Mouse (Mus musculus) kidney, embryonic 14.5 days (tissue): Measurements from ENCODE around the gene Stx16. TPM values are rescaled to one million over a fixed set of nuclear protein-coding genes. Genes with fewer than 3 reads are reported as not detected.

Experiments
- ATAC-seq: fragments of 200-750 bp; cut with Nextera tagmentation; 2 replicates; pipeline ENCODE4 v1.8.0; 2017; ENCODE audit warnings: moderate number of reproducible peaks, mild to moderate bottlenecking, moderate TSS enrichment, moderate library complexity; ENCODE audit not compliant: low FRiP score, low TSS enrichment
- H3K27ac ChIP-seq: fragments of 300-500 bp; sonication (generic); 2 replicates; pipeline ENCODE4 v1.5.1; 2014; ENCODE audit warnings: low read depth, mild to moderate bottlenecking, low read length, moderate library complexity, mixed read lengths
- H3K27me3 ChIP-seq: fragments of 300-500 bp; sonication (generic); 2 replicates; pipeline ENCODE4 v1.6.1; 2014; ENCODE audit warnings: mild to moderate bottlenecking, low read length; ENCODE audit not compliant: control insufficient read depth, insufficient read depth
- H3K36me3 ChIP-seq: fragments of 300-500 bp; sonication (generic); 2 replicates; pipeline ENCODE4 v1.6.1; 2014; ENCODE audit warnings: low read length, mixed read lengths; ENCODE audit not compliant: control insufficient read depth, insufficient read depth
- H3K4me1 ChIP-seq: fragments of 300-500 bp; sonication (generic); 2 replicates; pipeline ENCODE4 v1.6.1; 2014; ENCODE audit warnings: low read length, mixed read lengths; ENCODE audit not compliant: control insufficient read depth, insufficient read depth
- H3K4me2 ChIP-seq: fragments of 300-500 bp; sonication (generic); replicated peaks from 2 replicates; pipeline ENCODE4 v1.6.1; 2014; ENCODE audit warnings: low read depth, mild to moderate bottlenecking, low read length
- H3K4me3 ChIP-seq: fragments of 300-500 bp; sonication (generic); 2 replicates; pipeline ENCODE4 v1.5.1; 2014; ENCODE audit warnings: mild to moderate bottlenecking, low read length
- H3K9ac ChIP-seq: fragments of 300-500 bp; sonication (generic); 2 replicates; pipeline ENCODE4 v1.6.1; 2014; ENCODE audit warnings: low read depth, mild to moderate bottlenecking, low read length, moderate library complexity
- H3K9me3 ChIP-seq: fragments of 300-500 bp; sonication (generic); 2 replicates; pipeline ENCODE4 v1.6.1; 2016; ENCODE audit warnings: low read length; ENCODE audit not compliant: control insufficient read depth
- WGBS: fragments of 180-500 bp; shearing (Covaris S2); extraction: QIAGEN DNeasy Blood & Tissue Kit; methylation state at CpG from one replicate; pipeline ENCODE4 v1.1.7; 2014; 5-methylcytosine and 5-hydroxymethylcytosine counted together
- polyA plus RNA-seq: library from polyadenylated mRNA; unstranded; fragments of >200 nt; fragmentation: Nextera tagmentation; extraction: Ambion mirVana; gene quantifications from 2 replicates; pipeline ENCODE4 v1.2.1, GENCODE M21; 2014

The Stx16 gene
- polyA plus RNA-seq, 1 experiment from 2014 or later: 9.0 TPM

GRCm38 (mm10) chr2:174082380-174082918, 6.3 kb downstream of the Stx16 start:
- no peak overlapping the region for H3K4me2 ChIP-seq
- peaks cover 20% of the 10 kb centered on the region for H3K4me1 ChIP-seq
- no peak overlapping the region for H3K4me3 ChIP-seq
- H3K9me3 ChIP-seq: no peaks in the 10 kb centered on the region
- H3K27me3 ChIP-seq: no peaks in the 10 kb centered on the region
- H3K36me3 ChIP-seq: peaks cover 2% of the 10 kb centered on the region; the same call in 1 of the 2 replicates
- WGBS: 58% methylated on average over 3 of the region's 3 CpGs
- ATAC-seq: no peak; the same call in 1 of the 2 replicates
- H3K27ac ChIP-seq: no peak overlapping the region
- no peak overlapping the region for H3K9ac ChIP-seq

- Histone ChIP-seq H3K27me3 (no peaks in the 10 kb centered on the region), H3K9ac (no peak overlapping the region), H3K27ac (no peak overlapping the region), H3K4me3 (no peak overlapping the region), H3K36me3 (peaks cover 37% of the 10 kb centered on the region), H3K9me3 (no peaks in the 10 kb centered on the region), H3K4me1 (no peaks in the 10 kb centered on the region), H3K4me2 (no peak overlapping the region)
- no peak for ATAC-seq
- WGBS: 98% methylated on average over 3 of the region's 3 CpGs
These were observed 19.0 kb downstream of the Stx16 start for GRCm38 (mm10) chr2:174095086-174095485.

GRCm38 (mm10) chr2:174102399-174102798, 26.3 kb downstream of the Stx16 start:
- 48% methylated on average over 7 of the region's 7 CpGs for WGBS

GRCm38 (mm10) chr2:174103527-174103926, 27.4 kb downstream of the Stx16 start:
- H3K4me2 ChIP-seq: no peak overlapping the region
- WGBS: 74% methylated on average over 4 of the region's 4 CpGs
- H3K27ac ChIP-seq: no peak overlapping the region
- no peak for ATAC-seq
- peaks cover 12% of the 10 kb centered on the region; the same call in 1 of the 2 replicates for H3K36me3 ChIP-seq
- H3K4me1 ChIP-seq: no peaks in the 10 kb centered on the region
- no peaks in the 10 kb centered on the region for H3K27me3 ChIP-seq
- H3K9ac ChIP-seq: no peak overlapping the region
- H3K4me3 ChIP-seq: no peak overlapping the region
- no peaks in the 10 kb centered on the region for H3K9me3 ChIP-seq

More at GRCm38 (mm10) chr2:174102399-174102798, 26.3 kb downstream of the Stx16 start:
- Histone ChIP-seq H3K9me3 (no peaks in the 10 kb centered on the region), H3K4me1 (no peaks in the 10 kb centered on the region), H3K9ac (no peak overlapping the region), H3K4me2 (no peak overlapping the region), H3K36me3 (peaks cover 14% of the 10 kb centered on the region; the same call in 1 of the 2 replicates), H3K4me3 (no peak overlapping the region), H3K27me3 (no peaks in the 10 kb centered on the region), H3K27ac (no peak overlapping the region)
- peak; percentile 55; the same call in 1 of the 2 replicates for ATAC-seq

DNA sequence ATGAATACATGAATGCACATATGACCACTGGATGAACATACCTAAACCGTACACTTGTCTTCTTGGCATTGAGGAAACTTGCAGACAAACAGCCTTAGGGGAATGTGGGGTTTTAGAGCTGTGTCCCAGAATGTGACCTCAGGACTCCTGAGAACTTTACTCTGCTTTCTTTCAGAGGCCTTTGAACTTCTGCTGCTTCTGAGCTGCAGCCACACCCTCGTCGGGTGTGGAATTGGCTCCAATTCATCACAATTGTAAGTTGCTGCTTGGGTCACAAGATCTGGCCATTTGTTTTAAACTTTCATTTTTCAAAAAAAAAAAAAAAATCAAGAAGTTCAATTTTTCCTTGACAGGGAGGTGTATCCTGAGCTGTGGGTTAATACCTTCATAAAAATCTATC, 31.3 kb downstream of the Stx16 start:
- Histone ChIP-seq H3K9me3 (no peaks in the 10 kb centered on the region), H3K4me1 (peaks cover 16% of the 10 kb centered on the region), H3K36me3 (no peaks in the 10 kb centered on the region), H3K4me2 (no peak overlapping the region), H3K27me3 (no peaks in the 10 kb centered on the region), H3K4me3 (no peak overlapping the region), H3K9ac (no peak overlapping the region), H3K27ac (no peak overlapping the region)
- WGBS: 67% methylated on average over 3 of the region's 3 CpGs
- ATAC-seq: no peak

DNA sequence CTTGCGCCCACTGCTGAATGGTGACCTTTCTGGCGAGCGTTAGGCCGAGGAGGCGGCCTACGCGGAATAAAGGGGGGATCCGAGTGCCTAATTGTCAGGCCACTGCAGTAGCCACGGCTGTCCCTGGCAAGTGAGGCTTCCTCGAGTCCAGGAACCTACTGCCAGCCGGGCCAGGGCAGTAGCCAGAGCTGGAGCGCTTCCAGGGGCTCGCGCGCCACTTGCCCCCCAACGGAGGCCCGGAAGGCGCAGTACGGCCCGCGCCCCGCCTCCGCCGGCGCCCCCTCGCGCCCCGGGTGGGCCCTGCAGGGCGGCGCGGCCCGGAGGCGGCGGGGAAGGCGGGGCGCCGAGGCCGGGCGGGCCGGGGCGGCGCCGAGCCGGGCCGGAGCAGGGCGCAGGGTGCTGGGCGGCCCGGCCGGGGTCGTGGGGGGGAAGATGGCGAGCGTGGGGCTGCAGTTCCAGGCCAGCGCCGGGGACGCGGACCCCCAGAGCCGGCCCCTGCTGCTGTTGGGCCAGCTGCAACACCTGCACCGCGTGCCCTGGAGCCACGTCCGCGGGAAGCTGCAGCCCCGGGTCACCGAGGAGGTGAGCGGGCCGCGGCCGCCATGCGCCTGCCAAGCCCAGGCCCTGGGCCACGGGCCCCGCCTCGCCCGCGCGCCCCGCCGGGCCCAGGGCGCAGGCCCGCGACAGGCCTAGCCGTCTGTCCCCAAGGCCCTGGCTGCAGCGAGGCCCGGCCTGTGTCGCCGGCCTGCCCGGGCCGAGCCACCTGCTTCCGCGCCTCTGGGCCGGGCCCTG, 34.1 kb downstream of the Stx16 start, which contains the start of gene Npepl1:
Gene Npepl1 (plus strand): TSS at position 359 of the 792 bp plus-strand sequence.
- ATAC-seq: peak; percentile 90
- Histone ChIP-seq H3K36me3 (no peaks in the 10 kb centered on the region; the same call in 1 of the 2 replicates), H3K4me3 (peak within 1 kb of the TSS; percentile 59), H3K4me2 (peak within 1 kb of the TSS; percentile 94), H3K9me3 (no peaks in the 10 kb centered on the region), H3K4me1 (peaks cover 22% of the 10 kb centered on the region), H3K9ac (peak within 1 kb of the TSS; percentile 94), H3K27me3 (no peaks in the 10 kb centered on the region), H3K27ac (peak within 1 kb of the TSS; percentile 55; the same call in 1 of the 2 replicates)
- 3% methylated on average over 79 of the region's 90 CpGs for WGBS

DNA sequence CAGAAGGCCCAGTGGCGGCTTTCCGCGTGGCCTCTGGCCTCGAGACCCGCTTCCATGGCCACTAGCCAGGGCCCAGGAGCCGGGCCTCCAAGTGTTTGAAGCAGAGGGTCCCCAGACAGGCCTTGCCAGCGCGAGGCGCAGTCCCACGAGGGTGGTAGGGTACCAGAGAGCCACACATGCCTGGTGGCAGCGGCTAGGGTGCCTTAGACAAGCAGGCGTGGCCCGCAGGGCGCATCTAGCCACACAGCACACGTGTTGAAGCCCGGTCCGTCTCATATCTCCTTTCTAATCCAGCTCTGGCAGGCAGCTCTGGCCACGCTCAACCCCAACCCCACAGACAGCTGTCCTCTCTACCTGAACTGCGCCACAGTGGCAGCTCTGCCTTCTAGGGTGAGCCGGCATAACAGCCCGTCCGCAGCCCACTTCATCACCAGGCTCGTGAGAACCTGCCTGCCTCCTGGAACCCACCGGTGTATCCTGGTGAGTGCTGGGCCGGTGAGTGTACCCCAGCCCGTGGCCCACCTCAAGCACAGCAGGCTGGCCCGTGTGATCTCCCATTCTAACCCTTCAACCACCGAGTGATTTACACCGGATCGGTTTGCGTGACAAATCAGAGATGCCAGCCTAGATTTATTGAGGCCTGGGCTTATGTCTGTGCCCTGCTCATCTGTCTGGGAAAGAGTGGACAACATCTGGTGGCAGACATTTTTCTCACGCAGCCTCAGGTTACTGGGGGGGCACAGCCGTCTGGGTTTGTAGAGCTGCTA, 34.9 kb downstream of the Stx16 start:
- no peak overlapping the region for H3K27ac ChIP-seq
- H3K27me3 ChIP-seq: no peaks in the 10 kb centered on the region
- H3K36me3 ChIP-seq: peaks cover 3% of the 10 kb centered on the region; the same call in 1 of the 2 replicates
- peak overlapping the region; percentile 59 for H3K4me3 ChIP-seq
- peak overlapping the region; percentile 94 for H3K9ac ChIP-seq
- WGBS: 39% methylated on average over 33 of the region's 33 CpGs
- H3K4me2 ChIP-seq: peak overlapping the region; percentile 94
- H3K4me1 ChIP-seq: peaks cover 22% of the 10 kb centered on the region
- peak; percentile 40 for ATAC-seq
- H3K9me3 ChIP-seq: no peaks in the 10 kb centered on the region

- Histone ChIP-seq H3K4me2 (no peak overlapping the region), H3K4me1 (peaks cover 22% of the 10 kb centered on the region), H3K4me3 (no peak overlapping the region), H3K9ac (no peak overlapping the region), H3K27ac (no peak overlapping the region), H3K9me3 (no peaks in the 10 kb centered on the region), H3K27me3 (no peaks in the 10 kb centered on the region), H3K36me3 (peaks cover 3% of the 10 kb centered on the region; the same call in 1 of the 2 replicates)
- 26% methylated on average over 18 of the region's 18 CpGs for WGBS
- ATAC-seq: peak; percentile 30; the same call in 1 of the 2 replicates
These were observed 36.8 kb downstream of the Stx16 start for GRCm38 (mm10) chr2:174112931-174113330.
